Mouse (Mus musculus) hindbrain, embryonic 16.5 days (tissue): ENCODE data around the gene Pcare. TPM values are rescaled to one million over a fixed set of nuclear protein-coding genes. Genes with fewer than 3 reads are reported as not detected.

ENCODE experiments used
- ATAC-seq: fragments of 200-750 bp; cut with Nextera tagmentation; 2 replicates; pipeline ENCODE4 v1.8.0; 2017; ENCODE audit warnings: moderate TSS enrichment, moderate library complexity
- H3K27ac ChIP-seq: fragments of 300-500 bp; sonication (generic); 2 replicates; pipeline ENCODE4 v1.5.1; 2014; ENCODE audit warnings: low read depth, mild to moderate bottlenecking, control low read depth, low read length, moderate library complexity
- H3K27me3 ChIP-seq: fragments of 300-500 bp; sonication (generic); replicated peaks from 2 replicates; pipeline ENCODE4 v1.6.1; 2014; ENCODE audit warnings: low read length; ENCODE audit not compliant: control insufficient read depth, insufficient read depth
- H3K36me3 ChIP-seq: fragments of 300-500 bp; sonication (generic); 2 replicates; pipeline ENCODE4 v1.6.1; 2014; ENCODE audit warnings: mild to moderate bottlenecking, low read length, moderate library complexity, mixed read lengths; ENCODE audit not compliant: control insufficient read depth, insufficient read depth
- H3K4me1 ChIP-seq: fragments of 300-500 bp; sonication (generic); 2 replicates; pipeline ENCODE4 v1.6.1; 2014; ENCODE audit warnings: low read depth, low read length; ENCODE audit not compliant: control insufficient read depth, insufficient read depth
- H3K4me2 ChIP-seq: fragments of 300-500 bp; sonication (generic); 2 replicates; pipeline ENCODE4 v1.6.1; 2014; ENCODE audit warnings: mild to moderate bottlenecking, low read length, control low read depth, moderate library complexity
- H3K4me3 ChIP-seq: fragments of 300-500 bp; sonication (generic); 2 replicates; pipeline ENCODE4 v1.5.1; 2014; ENCODE audit warnings: mild to moderate bottlenecking, low read length, control low read depth, moderate library complexity
- H3K9ac ChIP-seq: fragments of 300-500 bp; sonication (generic); 2 replicates; pipeline ENCODE4 v1.6.1; 2014; ENCODE audit warnings: low read depth, mild to moderate bottlenecking, control low read depth, low read length, moderate library complexity
- H3K9me3 ChIP-seq: fragments of 300-500 bp; sonication (generic); 2 replicates; pipeline ENCODE4 v1.6.1; 2014; ENCODE audit warnings: mild to moderate bottlenecking, low read length, moderate library complexity; ENCODE audit not compliant: control insufficient read depth
- WGBS: fragments of 180-500 bp; shearing (Covaris S2); extraction: QIAGEN DNeasy Blood & Tissue Kit; methylation state at CpG from one replicate; pipeline ENCODE4 v1.1.7; 2014; 5-methylcytosine and 5-hydroxymethylcytosine counted together
- polyA plus RNA-seq: library from polyadenylated mRNA; unstranded; fragments of >200 nt; fragmentation: Nextera tagmentation; extraction: Ambion mirVana; gene quantifications from 2 replicates; pipeline ENCODE4 v1.2.1, GENCODE M21; 2015

Pcare gene
- polyA plus RNA-seq, 1 experiment from 2014 or later: 0.03 TPM

DNA sequence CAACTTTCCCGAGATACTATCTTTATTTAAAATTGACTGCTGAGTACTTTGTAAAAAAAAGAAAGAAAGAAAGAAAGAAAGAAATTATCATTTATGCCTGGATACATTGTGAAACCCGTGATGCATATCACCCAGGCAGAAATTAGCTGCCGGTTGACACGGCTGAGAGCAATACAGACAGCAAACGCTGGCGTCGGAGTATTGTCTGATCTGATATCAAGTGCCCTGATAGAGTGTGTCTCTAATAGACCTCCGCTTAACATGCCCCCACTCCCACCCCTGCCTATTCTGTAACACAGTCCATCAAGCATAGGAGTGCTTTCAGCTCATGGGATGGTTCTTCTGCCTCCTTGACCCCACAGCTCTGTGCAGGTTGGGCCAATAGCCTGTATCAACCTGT is 5.1 kb downstream of the Pcare start:
- Histone ChIP-seq H3K36me3 (no peaks in the 10 kb centered on the region), H3K4me3 (no peak overlapping the region), H3K27me3 (no peaks in the 10 kb centered on the region), H3K9ac (no peak overlapping the region), H3K4me2 (no peak overlapping the region), H3K4me1 (no peaks in the 10 kb centered on the region; the same call in 1 of the 2 replicates), H3K27ac (no peak overlapping the region), H3K9me3 (no peaks in the 10 kb centered on the region)
- WGBS: 55% methylated on average over 8 of the region's 8 CpGs
- ATAC-seq: no peak

DNA sequence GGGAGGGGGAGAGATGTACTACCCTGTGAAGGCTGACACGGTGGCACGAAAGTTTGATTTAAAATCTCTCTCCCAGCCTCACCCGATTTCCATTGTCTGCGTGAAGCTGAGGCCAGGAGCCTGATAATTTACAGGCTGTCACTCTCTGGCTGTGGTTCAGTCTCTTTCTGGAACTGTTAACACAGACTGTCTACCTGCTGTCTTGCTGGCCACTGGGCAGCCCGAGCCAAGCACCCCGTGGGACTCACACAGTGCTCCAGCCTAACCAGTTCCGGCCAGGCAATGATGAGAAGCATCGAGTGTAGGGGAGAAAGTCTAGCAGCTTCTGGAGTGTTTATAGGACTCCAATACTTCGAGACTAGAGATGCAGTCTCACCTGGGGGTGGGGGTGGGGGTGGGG is 6.6 kb downstream of the Pcare start:
- Histone ChIP-seq H3K27me3 (no peaks in the 10 kb centered on the region), H3K9me3 (no peaks in the 10 kb centered on the region), H3K4me2 (no peak overlapping the region), H3K27ac (no peak overlapping the region), H3K4me3 (no peak overlapping the region), H3K9ac (no peak overlapping the region), H3K4me1 (no peaks in the 10 kb centered on the region; the same call in 1 of the 2 replicates), H3K36me3 (no peaks in the 10 kb centered on the region)
- 61% methylated on average over 9 of the region's 9 CpGs for WGBS
- peak; percentile 63; the same call in 1 of the 2 replicates for ATAC-seq

DNA sequence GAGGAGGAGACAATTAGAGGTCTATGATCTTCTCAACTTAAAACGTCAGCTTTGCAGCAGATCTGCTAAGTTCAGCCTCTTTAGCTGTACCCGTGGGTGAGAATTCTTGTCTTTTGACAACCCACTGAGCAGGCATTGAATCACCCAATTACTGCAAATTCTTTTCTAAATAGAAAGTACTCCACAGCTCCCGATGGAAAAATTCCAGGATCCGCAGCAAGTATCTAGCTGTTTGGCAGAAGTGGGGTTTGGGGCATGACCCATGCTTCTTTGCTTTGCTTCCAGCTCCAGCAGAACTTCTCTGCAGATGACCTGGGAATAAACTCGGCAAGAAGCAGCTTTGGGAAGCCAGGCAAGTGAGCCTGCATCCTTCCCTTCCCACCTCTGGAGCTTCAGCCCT is 9.8 kb downstream of the Pcare start:
- WGBS: 23% methylated on average over 5 of the region's 5 CpGs
- no peak overlapping the region for H3K4me2 ChIP-seq
- no peaks in the 10 kb centered on the region for H3K27me3 ChIP-seq
- H3K9ac ChIP-seq: no peak overlapping the region
- ATAC-seq: no peak
- no peaks in the 10 kb centered on the region; the same call in 1 of the 2 replicates for H3K4me1 ChIP-seq
- no peak overlapping the region for H3K4me3 ChIP-seq
- no peak overlapping the region for H3K27ac ChIP-seq
- H3K36me3 ChIP-seq: no peaks in the 10 kb centered on the region
- no peaks in the 10 kb centered on the region for H3K9me3 ChIP-seq

DNA sequence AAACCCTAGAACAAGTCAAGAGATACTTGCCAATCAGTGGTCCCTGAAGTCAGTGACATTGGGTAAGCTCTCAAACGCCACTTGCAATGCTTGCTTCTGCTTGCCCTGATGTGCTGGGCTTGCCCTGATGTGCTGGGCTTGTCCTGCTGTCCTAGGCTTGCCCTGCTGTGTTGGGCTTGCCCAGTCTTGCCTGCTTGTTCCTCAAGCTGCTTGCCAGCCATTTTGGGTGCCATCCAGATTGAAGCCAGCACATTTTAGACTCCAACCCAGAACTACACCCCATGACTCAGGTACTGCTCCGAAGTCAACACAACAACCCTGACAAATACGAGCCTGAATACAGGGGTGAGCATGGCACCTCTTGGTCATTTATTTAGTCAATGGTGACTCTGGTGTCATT is 10.5 kb downstream of the Pcare start:
- Histone ChIP-seq H3K27me3 (no peaks in the 10 kb centered on the region), H3K9me3 (no peaks in the 10 kb centered on the region), H3K4me1 (no peaks in the 10 kb centered on the region; the same call in 1 of the 2 replicates), H3K27ac (no peak overlapping the region), H3K4me2 (no peak overlapping the region), H3K4me3 (no peak overlapping the region), H3K9ac (no peak overlapping the region), H3K36me3 (no peaks in the 10 kb centered on the region)
- no peak for ATAC-seq
- WGBS: 93% methylated on average over 3 of the region's 3 CpGs

DNA sequence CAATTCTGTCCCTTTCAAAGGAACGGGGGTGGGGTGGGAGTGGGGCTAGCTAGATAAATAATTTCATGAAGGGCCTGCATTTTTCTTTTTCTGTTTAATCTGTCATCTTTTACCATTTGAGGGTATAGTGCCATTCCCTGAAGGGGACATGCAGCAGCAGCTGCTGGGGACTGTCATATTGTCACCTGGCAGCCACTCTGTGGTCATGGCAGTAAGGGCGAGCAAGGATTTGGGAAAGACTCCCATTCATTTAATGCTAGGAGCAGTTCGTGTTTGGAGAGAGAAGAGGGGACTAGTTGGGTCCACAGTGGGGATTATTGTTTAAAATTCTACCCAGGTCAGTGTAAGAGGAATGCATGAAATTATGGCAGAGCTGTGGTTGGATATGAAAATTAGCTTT is 16.3 kb downstream of the Pcare start:
- no peak for ATAC-seq
- WGBS: 59% methylated on average over 3 of the region's 3 CpGs

DNA sequence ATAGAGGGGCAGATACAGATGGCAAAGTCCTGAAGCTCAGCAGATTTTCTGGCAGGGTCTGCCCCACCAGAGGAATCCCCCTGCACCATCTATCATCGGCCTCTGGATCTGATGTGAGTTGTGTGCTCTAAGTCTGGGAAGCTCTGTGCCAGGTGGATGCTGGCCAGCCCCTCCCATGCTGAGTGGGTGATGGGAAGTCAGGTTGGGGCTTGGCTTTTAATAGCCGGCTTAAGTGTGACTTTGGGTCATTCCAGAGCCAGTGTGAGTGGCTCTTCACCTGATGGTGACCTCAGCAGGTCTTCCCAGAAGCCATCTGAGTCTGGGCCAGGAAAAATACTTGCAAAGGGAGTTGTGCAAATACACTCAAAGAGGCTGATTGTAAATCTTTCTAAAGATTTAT is 22.0 kb downstream of the Pcare start:
- 81% methylated on average over 2 of the region's 2 CpGs for WGBS

More for the DNA sequence above, 16.3 kb downstream of the Pcare start:
- peaks cover 4% of the 10 kb centered on the region; the same call in 1 of the 2 replicates for H3K4me1 ChIP-seq
- no peak overlapping the region for H3K4me2 ChIP-seq
- H3K36me3 ChIP-seq: no peaks in the 10 kb centered on the region
- H3K4me3 ChIP-seq: no peak overlapping the region
- no peaks in the 10 kb centered on the region for H3K27me3 ChIP-seq
- H3K27ac ChIP-seq: no peak overlapping the region
- H3K9ac ChIP-seq: no peak overlapping the region; the same call in 1 of the 2 replicates
- H3K9me3 ChIP-seq: no peaks in the 10 kb centered on the region

DNA sequence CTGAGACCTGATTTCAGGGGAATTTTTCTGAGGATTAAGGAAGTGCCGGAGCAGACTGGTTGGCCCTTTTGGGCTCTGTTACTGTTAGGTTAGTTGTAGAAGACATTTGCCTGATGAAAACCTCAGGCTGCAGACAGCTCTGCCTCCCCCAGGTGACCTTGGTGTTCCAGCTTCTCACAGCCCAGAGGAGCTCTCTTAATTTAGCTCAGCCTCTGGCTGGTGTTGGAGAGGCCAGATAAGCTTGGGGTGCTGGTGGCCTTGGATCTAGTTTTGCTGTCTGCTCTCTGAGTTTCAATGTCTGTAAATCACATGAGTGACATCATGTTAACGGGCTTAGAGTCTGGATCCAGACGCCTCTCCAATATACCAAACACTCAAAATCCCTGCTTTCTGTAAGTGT is 31.7 kb downstream of the Pcare start:
- no peaks in the 10 kb centered on the region for H3K9me3 ChIP-seq
- no peak overlapping the region for H3K9ac ChIP-seq
- WGBS: 84% methylated on average over 3 of the region's 3 CpGs
- H3K36me3 ChIP-seq: no peaks in the 10 kb centered on the region
- H3K4me2 ChIP-seq: no peak overlapping the region
- H3K27me3 ChIP-seq: no peaks in the 10 kb centered on the region
- ATAC-seq: no peak
- no peak overlapping the region for H3K27ac ChIP-seq
- H3K4me1 ChIP-seq: no peaks in the 10 kb centered on the region
- H3K4me3 ChIP-seq: no peak overlapping the region

More for the DNA sequence above, 22.0 kb downstream of the Pcare start:
- no peaks in the 10 kb centered on the region for H3K4me1 ChIP-seq
- no peak overlapping the region for H3K9ac ChIP-seq
- no peak overlapping the region for H3K27ac ChIP-seq
- no peaks in the 10 kb centered on the region for H3K27me3 ChIP-seq
- H3K4me3 ChIP-seq: no peak overlapping the region
- H3K36me3 ChIP-seq: no peaks in the 10 kb centered on the region
- no peaks in the 10 kb centered on the region for H3K9me3 ChIP-seq
- H3K4me2 ChIP-seq: no peak overlapping the region
- ATAC-seq: no peak

DNA sequence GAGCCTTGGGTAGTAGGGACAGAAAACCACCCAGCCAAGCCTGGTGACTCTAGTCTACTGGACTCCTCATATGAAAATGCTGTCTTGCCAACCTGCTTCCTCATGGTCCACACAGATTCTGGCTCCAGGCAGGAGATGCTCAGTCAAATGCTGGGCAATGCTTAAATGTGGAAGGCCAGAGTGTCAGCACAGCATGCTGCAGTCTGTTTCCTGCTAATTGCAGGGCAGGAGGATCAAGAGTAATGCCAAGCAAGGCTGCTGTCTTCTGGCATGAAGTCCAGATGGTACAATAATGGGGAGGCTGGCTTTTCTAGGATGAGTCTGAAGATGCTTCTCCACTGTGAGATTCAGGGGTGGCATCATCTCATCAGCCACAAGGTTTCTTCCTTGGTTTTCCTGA is 32.3 kb downstream of the Pcare start:
- Histone ChIP-seq H3K27me3 (no peaks in the 10 kb centered on the region), H3K4me3 (no peak overlapping the region), H3K27ac (no peak overlapping the region), H3K9me3 (no peaks in the 10 kb centered on the region), H3K4me2 (no peak overlapping the region), H3K36me3 (no peaks in the 10 kb centered on the region), H3K4me1 (no peaks in the 10 kb centered on the region), H3K9ac (no peak overlapping the region)
- ATAC-seq: no peak

DNA sequence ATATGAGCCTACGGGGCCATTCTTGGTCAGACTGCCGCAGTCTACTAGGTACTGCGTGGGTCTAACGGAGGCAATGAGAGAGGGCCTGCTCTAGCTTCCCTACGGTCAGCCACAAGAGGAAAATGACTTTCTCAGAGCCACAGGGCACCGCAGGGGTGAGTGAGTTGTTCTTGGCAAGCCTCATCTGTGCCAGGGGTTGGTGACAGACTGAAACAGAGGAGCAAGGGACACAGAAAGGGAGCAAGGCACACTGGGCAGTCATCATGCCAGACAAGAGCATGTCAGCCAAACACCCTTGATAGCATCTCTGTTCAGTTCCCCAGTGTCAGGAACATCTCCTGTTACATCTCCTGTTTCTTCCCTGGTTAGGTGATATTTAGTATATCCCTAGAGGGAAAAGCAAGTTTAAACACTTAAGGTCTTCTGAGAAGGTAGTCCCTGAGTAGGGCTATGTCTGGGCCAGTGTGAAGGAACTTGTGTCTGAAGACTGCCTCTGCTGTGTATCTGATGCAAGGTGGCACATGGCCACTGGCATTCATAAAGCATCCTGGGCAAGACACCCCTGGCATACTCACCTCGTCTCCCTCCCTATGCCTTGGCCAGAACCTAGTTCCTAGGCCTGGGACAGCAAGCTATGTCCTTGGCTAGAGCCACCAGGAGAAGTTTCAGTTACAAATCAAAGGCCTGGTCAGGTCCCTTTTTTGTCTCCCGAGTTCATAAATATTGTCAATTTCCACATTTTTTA is 34.6 kb downstream of the Pcare start:
- no peaks in the 10 kb centered on the region for H3K36me3 ChIP-seq
- no peak overlapping the region for H3K9ac ChIP-seq
- H3K4me3 ChIP-seq: no peak overlapping the region
- 91% methylated on average over 8 of the region's 8 CpGs for WGBS
- no peak for ATAC-seq
- H3K27ac ChIP-seq: no peak overlapping the region
- no peaks in the 10 kb centered on the region for H3K27me3 ChIP-seq
- no peaks in the 10 kb centered on the region for H3K4me1 ChIP-seq
- no peaks in the 10 kb centered on the region for H3K9me3 ChIP-seq
- no peak overlapping the region for H3K4me2 ChIP-seq
